Mouse (Mus musculus): ENCODE results near the gene Rflnb. TPM values are rescaled to one million over a fixed set of nuclear protein-coding genes. Genes with fewer than 3 reads are reported as not detected.
A peak's percentile ranks its signal among the peaks of the same experiment; 100 is the strongest.

Gene Rflnb
- polyA plus RNA-seq, 1 experiment = 16.0 TPM

DNA sequence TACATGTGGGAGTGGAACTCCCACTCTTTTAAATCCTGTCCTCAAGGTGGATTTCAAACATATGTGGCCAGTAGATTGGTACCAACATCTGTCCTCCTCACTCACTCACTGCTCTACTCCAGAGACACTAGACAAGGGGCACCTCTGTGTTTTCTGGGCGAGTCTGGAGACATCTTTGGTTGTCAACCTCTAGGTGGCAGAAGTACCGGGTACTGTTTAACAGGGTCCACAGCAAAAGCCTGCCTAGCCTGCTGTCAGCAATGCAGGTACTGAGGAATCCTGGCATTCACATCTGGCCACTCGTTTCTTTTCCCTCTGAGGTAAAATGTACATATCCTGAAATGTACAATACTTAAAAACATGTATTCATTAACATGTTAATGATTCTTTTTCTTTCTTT, 28.9 kb upstream of the Rflnb start:
- TF ChIP-seq CTCF (IDR thresholded peaks at IDR 0.05; ENCODE audit: insufficient read depth, low read length) (no peak), POLR2A (IDR thresholded peaks at IDR 0.05; ENCODE audit: borderline replicate concordance, extremely low read depth, low read depth, low read length) (no peak)
- DNase-seq = no peak

DNA sequence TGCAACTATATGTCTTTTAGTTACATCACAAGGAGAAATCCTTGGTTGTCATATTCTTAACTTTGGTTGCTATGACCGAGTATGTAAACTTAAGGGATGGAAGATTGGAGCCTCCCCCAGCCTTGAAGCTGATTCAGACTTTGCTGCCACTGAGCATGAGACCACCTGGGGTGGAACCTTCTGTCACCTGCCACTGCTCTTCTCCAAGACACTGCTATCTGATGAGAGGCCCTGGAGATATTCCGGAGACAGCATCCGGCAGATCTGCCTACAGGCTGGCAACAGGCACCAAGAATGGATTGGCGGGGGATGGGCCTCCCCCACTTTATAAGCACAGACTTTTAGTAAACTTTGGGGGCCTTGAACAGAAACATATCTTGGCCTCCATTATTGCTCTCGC, 24.9 kb upstream of the Rflnb start:
- no peak for DNase-seq
- Histone ChIP-seq H3K4me3 (replicated peaks; ENCODE audit: extremely low read depth, low read depth, low read length) (no peak overlapping the region), H3K4me1 (ENCODE audit: control insufficient read depth, insufficient read depth, low read length) (no peaks in the 10 kb centered on the region; the same call in 1 of the 2 replicates)
- WGBS = 90% methylated on average over 5 of the region's 5 CpGs
- TF ChIP-seq CTCF (IDR thresholded peaks at IDR 0.05; ENCODE audit: insufficient read depth, low read length) (no peak), POLR2A (IDR thresholded peaks at IDR 0.05; ENCODE audit: borderline replicate concordance, extremely low read depth, low read depth, low read length) (no peak)

More for the DNA sequence above, 28.9 kb upstream of the Rflnb start:
- Histone ChIP-seq H3K4me1 (ENCODE audit: control insufficient read depth, insufficient read depth, low read length) (peaks cover 11% of the 10 kb centered on the region), H3K4me3 (replicated peaks; ENCODE audit: extremely low read depth, low read depth, low read length) (no peak overlapping the region)
- 42% methylated on average over 3 of the region's 3 CpGs for WGBS

DNA sequence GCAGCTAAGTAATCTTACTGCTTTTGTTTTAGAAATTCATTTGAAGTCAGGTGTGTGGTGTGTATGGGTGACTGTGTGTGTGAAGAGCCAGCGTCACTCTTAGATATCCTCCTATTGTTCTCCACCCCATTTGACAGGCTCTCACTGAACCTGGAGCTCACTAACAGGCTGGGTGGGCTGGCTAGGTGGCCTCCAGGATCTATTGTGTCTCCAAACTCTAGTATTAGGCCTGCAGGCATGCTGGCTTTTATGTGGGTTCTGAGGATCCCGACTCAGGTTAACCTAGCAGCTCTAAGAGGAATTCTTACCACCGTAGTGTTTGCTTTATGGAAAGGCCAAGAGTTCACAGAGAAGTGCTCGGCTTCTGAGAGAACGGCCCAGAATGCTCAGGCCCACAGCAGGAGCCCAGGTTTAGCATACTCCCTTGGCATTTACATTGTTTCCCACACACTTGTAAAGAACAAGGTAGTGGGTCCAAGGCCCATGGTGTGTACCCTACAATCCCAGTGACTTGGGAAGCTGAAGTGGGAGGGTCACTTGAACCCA, 23.5 kb upstream of the Rflnb start:
- WGBS = 52% methylated on average over 5 of the region's 5 CpGs
- TF ChIP-seq CTCF (IDR thresholded peaks at IDR 0.05; ENCODE audit: insufficient read depth, low read length) = no peak
- Histone ChIP-seq H3K4me1 (ENCODE audit: control insufficient read depth, insufficient read depth, low read length) (no peaks in the 10 kb centered on the region; the same call in 1 of the 2 replicates), H3K4me3 (replicated peaks; ENCODE audit: extremely low read depth, low read depth, low read length) (no peak overlapping the region)
- DNase-seq = no peak

GRCm38 (mm10) chr11:76050509-76050908, 22.9 kb upstream of the Rflnb start:
- TF ChIP-seq CTCF (IDR thresholded peaks at IDR 0.05; ENCODE audit: insufficient read depth, low read length) (no peak), POLR2A (IDR thresholded peaks at IDR 0.05; ENCODE audit: borderline replicate concordance, extremely low read depth, low read depth, low read length) (no peak)
- Histone ChIP-seq H3K4me1 (ENCODE audit: control insufficient read depth, insufficient read depth, low read length) (no peaks in the 10 kb centered on the region; the same call in 1 of the 2 replicates), H3K4me3 (replicated peaks; ENCODE audit: extremely low read depth, low read depth, low read length) (no peak overlapping the region)
- WGBS = 53% methylated on average over 3 of the region's 3 CpGs
- DNase-seq = no peak

- Histone ChIP-seq H3K4me1 (ENCODE audit: control insufficient read depth, insufficient read depth, low read length) (peaks cover 9% of the 10 kb centered on the region), H3K4me3 (replicated peaks; ENCODE audit: extremely low read depth, low read depth, low read length) (no peak overlapping the region)
- no peak for DNase-seq
- WGBS = 50% methylated on average over 6 of the region's 6 CpGs
- TF ChIP-seq CTCF (IDR thresholded peaks at IDR 0.05; ENCODE audit: insufficient read depth, low read length) = no peak
- no peak for TF ChIP-seq POLR2A (IDR thresholded peaks at IDR 0.05; ENCODE audit: borderline replicate concordance, extremely low read depth, low read depth, low read length)
Observed at GRCm38 (mm10) chr11:76045367-76045766, 17.8 kb upstream of the Rflnb start.

DNA sequence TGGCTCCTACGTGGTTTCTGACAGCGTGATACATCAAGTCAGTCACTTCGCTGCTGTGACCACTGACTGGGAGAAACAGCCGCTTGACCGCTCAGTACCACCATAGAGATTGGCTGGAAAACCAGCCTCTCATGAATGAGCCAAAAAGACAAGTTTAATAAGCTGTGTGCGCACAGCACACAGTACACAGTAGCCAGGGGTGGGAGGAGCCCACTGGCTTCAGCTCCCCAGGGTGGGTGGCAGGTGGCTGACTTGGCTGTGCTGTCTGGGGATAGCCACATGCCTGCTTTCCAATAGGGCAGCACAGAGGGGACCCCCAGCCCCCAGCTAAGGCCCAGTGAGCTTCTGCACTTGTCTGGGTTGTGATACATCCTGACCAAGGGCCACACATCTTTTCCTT, 16.9 kb upstream of the Rflnb start:
- Histone ChIP-seq H3K4me1 (ENCODE audit: control insufficient read depth, insufficient read depth, low read length) (peaks cover 9% of the 10 kb centered on the region), H3K4me3 (replicated peaks; ENCODE audit: extremely low read depth, low read depth, low read length) (no peak overlapping the region)
- WGBS = 91% methylated on average over 6 of the region's 6 CpGs
- DNase-seq = no peak
- TF ChIP-seq POLR2A (IDR thresholded peaks at IDR 0.05; ENCODE audit: borderline replicate concordance, extremely low read depth, low read depth, low read length) (no peak), CTCF (IDR thresholded peaks at IDR 0.05; ENCODE audit: insufficient read depth, low read length) (no peak)

DNA sequence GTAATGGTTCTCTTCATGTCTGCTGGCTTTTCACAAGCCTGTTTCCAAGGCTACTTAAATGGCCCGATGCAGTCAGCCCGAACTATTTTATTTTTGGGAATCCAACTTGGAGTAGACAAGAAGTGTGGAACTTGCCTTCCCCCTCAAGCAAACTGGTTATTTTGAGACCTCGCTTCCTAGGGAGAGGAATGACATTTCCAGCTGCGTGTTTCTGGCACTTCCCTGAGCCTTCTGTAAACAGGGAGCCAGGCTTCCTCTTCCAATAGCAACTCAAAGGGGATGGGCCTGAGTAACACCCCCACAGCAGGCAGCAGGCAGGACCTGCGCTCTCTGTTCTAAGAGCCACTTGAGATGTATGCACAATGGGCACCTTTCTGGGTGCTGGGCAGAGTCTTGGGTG, 15.3 kb upstream of the Rflnb start:
- Histone ChIP-seq H3K4me3 (replicated peaks; ENCODE audit: extremely low read depth, low read depth, low read length) (no peak overlapping the region), H3K4me1 (ENCODE audit: control insufficient read depth, insufficient read depth, low read length) (peaks cover 9% of the 10 kb centered on the region)
- DNase-seq = peak; percentile 40
- 19% methylated on average over 5 of the region's 5 CpGs for WGBS
- TF ChIP-seq POLR2A (IDR thresholded peaks at IDR 0.05; ENCODE audit: borderline replicate concordance, extremely low read depth, low read depth, low read length) = no peak
- TF ChIP-seq CTCF (IDR thresholded peaks at IDR 0.05; ENCODE audit: insufficient read depth, low read length) = no peak

DNA sequence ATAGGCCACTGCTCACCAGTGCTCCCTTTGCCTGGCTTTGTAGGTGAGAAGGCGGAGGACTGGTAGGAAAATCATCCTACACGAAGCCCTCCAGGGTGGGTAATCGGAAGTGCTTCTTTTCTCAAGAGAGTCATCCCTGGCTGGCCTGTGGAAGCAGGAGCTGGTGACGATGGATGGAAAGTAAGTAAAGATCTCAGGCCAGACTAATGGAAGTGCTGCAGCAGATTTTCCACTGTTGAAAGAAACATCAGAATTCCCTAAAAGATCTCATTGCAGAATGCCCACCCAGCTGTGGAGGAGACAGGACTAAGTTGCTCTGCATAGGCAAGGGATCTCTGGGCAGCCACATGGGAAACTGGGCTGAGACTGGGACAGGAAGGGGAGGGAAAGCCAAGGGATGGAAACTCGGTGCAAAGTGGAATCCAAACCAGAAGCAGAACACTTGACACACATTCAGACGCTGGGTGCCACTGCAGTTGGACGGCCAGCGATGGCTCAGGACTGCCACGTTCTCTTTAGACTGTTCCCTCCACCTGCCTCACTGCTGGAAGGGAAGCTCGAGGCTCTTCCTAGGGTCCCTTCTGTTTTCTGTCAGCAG, 14.6 kb upstream of the Rflnb start:
- 58% methylated on average over 10 of the region's 10 CpGs for WGBS
- peaks cover 9% of the 10 kb centered on the region for H3K4me1 ChIP-seq (ENCODE audit: control insufficient read depth, insufficient read depth, low read length)
- no peak for DNase-seq
- no peak overlapping the region for H3K4me3 ChIP-seq (replicated peaks; ENCODE audit: extremely low read depth, low read depth, low read length)
- TF ChIP-seq CTCF (IDR thresholded peaks at IDR 0.05; ENCODE audit: insufficient read depth, low read length) = no peak
- TF ChIP-seq POLR2A (IDR thresholded peaks at IDR 0.05; ENCODE audit: borderline replicate concordance, extremely low read depth, low read depth, low read length) = no peak

DNA sequence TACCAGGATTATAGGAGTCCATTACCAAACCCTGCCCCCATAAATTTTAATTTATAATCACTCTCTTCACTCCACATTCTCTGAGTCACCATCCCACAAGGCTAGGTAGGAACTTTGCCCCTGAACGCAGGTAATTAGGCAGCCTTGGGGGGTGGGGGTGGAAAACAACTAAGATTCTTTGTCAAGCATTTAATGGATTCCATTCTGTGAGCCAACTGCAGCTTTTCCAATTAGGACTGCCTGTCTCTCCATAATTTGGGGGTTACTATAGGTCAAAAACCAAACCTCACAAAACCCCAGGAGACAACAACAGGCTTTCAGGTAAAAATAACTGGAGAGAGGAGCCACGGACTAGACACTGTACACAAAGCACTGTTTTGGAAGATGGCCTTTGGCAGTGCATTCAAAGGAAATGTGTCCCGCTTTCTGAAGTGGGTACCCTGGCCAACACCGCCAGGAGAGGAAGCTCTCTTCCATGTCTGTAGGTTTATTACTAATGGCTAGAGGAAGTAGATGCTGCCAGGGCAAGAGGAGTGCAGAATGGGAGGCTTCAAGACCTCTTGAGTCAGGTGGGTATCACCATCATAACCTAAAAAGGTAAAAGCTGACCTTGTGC, 13.3 kb upstream of the Rflnb start:
- Histone ChIP-seq H3K4me3 (replicated peaks; ENCODE audit: extremely low read depth, low read depth, low read length) (no peak overlapping the region), H3K4me1 (ENCODE audit: control insufficient read depth, insufficient read depth, low read length) (peaks cover 10% of the 10 kb centered on the region)
- TF ChIP-seq CTCF (IDR thresholded peaks at IDR 0.05; ENCODE audit: insufficient read depth, low read length) (no peak), POLR2A (IDR thresholded peaks at IDR 0.05; ENCODE audit: borderline replicate concordance, extremely low read depth, low read depth, low read length) (no peak)
- DNase-seq = no peak
- WGBS = 61% methylated on average over 4 of the region's 4 CpGs

GRCm38 (mm10) chr11:76040106-76040505, 12.5 kb upstream of the Rflnb start:
- 78% methylated on average over 8 of the region's 8 CpGs for WGBS
- Histone ChIP-seq H3K4me1 (ENCODE audit: control insufficient read depth, insufficient read depth, low read length) (peaks cover 12% of the 10 kb centered on the region), H3K4me3 (replicated peaks; ENCODE audit: extremely low read depth, low read depth, low read length) (no peak overlapping the region)
- no peak for TF ChIP-seq POLR2A (IDR thresholded peaks at IDR 0.05; ENCODE audit: borderline replicate concordance, extremely low read depth, low read depth, low read length)
- no peak for TF ChIP-seq CTCF (IDR thresholded peaks at IDR 0.05; ENCODE audit: insufficient read depth, low read length)
- no peak for DNase-seq
